Mouse (Mus musculus) lung, postnatal 36 days (tissue): ENCODE measurements at regions not wholly inside any gene's neighbourhood (a gene's known extent, or its start where the extent isn't known, plus 50 kb on each side); places are given as distances from the start of the nearest gene placed in this dataset.
A peak's percentile ranks its signal among the peaks of the same experiment; 100 is the strongest.

Experiments
- DNase-seq: peaks from one replicate; pipeline ENCODE4 v3.0.0; 2022; ENCODE audit warnings: mixed read lengths

DNA sequence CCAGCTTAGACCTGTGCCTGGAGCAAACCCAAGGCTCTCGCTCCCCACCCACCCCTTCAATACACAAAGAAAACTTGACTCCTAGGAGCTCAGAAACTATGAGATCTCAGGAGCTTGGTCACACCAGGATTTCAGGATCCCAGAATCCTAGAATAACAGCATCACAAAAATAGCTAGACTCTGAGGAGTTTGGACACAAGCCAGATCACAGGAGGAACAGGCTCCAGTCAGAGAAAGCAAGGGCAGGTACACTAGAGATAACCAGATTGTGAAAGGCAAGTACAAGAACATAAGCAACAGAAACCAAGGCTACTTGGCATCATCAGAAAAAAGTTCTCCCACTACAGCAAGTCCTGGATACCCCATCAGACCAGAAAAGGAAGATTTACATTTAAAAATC is 221.5 kb downstream of the Epha7 start:
- no peak for DNase-seq

DNA sequence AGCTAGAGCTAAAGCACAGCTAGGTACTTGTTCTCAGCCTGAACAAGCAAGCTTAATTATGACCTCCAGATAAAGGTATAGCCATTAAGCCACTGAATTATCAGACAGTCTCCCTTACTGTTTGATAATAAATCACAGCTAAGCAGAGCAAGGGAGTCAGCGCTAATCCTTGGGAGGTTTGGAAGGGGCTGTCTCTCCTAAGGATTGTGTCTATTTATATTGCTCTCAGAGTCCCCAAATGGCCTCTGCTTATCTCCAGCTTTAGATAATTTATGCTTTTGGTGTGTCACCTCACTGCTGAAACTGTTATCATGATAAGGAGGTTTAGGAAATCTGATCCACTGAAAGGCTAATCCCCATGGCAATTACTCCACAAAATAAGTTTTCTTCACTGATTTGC is 227.1 kb downstream of the Epha7 start:
- no peak for DNase-seq

DNA sequence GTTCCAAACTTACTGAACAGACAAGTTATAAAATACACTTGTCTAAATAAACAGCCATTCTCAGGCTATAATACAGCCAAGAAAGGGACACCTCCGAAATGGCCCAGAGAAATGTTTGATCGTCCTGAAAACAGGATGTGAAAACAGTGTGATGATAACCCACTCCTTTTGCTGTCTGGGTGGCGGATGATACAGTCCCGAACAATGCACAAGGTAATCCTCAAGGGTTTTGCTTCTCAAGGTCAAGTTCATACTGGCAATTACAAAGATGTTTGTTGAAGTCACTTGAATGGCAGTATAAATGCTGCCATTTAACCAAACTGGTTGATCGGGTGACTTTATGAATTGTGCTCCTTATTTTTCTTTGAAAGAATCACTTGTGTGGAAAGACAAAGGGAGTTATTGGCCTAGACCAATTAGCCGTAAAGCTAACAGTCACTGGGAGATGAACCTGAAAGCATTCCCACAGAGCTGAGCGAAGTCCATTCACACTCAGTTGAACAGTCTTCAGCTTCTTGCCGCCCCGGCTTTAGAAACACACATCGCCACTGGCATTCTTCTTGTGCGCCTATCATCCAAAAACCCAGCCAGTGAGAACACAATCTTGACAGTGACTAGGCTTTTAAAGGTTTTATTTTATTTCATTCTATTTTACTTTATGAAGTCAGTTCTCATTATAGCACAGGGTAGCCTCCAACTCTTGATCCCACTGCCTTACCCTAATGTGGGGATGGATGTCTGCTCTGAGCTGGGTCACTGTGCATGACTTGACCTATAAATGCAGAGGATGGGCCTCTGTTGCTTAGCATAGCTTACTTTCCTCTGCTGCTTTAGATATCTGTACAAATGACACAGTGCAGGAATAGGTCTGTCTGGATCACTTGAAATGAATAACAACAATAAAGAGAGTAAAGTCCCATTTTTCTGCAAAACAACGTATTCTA is 256.0 kb downstream of the Epha7 start:
- no peak for DNase-seq

DNA sequence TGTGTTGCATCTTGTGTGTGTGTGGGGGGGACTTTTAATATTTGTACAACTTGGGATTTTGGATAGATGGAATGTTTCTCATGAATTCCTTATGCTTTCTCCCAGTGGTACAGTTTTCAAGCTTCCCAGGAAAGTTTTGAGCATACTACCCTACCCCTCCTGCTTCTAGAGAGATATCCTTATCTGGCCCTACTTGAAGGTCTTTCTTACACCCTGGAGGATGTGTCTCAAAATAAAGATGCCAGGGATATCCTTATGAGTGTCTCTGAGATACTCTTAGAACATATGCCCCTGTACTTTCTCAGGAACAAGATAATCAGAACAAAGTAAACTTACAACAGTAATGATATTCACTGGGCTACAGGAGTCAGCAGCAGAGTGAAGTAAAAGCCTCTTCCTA is 261.3 kb downstream of the Epha7 start:
- no peak for DNase-seq

DNA sequence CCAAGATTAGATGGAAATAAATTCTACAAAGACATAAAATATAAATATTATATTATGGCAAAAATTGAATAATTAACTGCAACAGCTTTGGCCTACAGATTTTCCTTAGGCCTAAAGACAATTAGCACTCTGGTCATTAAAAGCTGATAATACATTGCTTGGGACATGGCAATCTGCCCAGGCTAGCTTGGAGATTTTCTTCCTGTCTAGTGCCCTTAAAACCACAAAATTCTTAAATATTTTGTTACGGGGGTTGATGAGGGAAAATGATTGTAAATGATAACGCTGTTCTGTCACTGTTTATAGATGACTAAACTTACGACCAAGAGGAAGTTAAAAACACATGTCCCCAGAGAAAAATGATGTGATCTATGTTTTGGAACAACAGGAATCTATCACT is 261.9 kb downstream of the Epha7 start:
- no peak for DNase-seq

DNA sequence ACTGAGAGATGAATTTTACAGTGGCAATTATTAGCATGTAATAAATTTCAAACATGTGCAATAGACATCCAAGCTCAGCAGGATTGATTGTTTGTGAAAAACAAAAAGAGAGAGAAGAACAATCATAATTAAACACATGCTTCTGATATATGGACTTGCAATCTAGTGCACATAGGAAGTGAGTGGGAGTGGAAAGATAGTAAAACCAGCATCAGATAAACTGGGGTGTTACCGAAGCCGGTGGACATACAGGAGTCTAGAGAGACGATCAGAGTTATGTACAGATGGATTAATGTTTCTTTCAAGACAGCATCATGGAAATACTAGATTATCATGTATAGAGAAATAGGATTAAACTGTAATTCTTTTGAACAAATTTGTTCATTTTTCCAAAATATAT is 263.8 kb downstream of the Epha7 start:
- no peak for DNase-seq

DNA sequence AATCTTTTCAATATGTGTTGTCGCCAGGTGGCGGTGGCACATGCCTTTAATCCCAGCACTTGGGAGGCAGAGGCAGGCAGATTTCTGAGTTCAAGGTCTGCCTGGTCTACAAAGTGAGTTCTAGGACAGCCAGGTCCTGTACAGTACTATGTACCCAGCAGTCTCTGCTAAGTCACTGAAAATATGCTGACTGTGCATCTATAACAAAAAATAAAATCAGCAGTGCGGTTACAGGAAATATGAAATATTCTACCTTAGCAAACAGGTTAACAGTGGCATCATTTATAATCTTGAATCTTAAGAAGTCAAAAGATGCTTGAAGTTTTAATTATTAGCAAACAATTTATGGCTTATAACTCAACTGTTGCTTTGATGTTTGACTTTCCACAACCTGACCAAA is 265.5 kb downstream of the Epha7 start:
- no peak for DNase-seq

DNA sequence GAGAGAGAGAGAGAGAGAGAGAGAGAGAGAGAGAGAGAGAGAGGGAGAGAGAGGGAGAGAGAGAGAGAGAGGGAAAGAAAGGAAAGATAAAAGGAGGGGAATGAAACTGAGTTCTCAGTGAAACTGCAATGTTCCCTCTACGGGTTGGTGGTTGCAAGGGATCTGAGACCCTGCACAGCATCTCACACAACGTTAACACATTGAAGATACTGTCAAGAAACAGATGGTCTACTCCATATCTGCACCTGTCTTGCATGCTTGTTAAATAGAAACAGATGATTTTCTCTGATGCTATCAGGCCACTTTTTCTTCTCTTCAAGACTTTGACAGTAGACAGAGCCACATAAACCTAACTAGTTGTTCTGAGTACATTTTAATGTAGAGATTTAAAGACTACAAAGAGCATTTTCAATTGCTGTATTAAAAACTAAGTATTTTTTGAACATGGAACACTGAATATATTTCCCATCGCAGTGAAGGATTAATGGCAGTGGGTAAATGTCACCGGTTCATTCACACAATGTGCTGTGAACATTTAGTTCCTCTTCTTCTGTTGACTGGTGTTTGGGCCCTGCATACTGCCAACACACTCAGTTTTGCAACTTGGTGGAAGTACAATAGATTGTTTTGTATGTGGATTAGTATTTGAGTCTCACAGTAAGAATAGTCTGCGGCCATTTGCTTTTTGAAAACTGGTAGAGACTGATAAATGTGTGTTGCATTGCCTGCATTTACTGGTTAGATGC is 270.8 kb downstream of the Epha7 start:
- DNase-seq, result no peak

DNA sequence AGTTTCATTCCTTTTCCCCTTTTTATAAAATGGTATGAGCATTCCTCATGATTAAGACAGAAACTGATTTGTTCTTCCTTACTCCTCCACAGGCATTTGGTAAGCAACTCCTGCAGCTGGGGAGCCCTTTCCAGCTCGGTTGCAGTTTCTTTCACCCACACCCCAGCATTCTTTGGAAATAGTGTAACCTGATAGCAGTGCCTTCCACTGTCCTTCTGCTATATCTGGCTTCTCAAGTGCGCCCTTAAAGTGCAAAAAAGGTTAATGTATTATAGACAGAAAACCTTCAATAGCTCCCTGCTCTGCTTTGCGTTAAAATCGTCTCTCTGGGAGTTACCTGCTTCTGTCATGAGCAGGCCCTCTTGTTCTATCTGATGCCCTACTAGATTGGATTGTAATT is 278.0 kb downstream of the Epha7 start:
- DNase-seq, result no peak

DNA sequence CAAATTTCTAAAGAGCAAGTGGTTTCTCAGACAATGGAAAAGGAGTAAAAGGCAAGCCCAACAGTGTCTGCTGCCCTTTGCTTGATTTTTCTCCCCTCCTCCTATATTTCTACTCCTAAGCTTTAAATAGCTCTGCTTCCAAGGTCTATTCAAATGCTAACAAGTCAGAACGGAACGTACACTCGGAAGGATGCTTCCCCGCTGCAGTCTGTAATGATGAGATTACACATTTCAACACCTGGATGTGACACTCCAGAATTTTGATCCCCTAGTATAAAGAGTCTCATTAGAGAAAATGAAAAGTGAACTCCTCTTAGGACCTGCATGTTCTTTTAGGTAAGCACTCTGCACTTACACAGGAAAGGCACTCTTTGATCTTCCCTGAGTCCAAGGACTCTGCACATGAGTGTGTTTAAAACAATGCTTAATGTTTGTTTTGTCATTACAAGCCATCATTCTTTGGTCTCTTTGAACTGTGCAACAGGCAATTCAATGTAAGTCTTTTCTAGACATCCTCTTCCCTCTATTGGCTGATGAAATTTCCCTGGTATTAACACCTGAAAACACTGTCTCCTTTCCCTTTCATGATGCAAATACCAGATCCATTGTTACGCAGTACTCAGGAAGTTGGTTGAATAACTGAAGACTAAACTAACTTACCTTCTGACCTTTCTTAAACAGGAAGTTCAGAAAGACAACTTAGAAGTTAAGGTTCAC is 278.7 kb downstream of the Epha7 start:
- no peak for DNase-seq

DNA sequence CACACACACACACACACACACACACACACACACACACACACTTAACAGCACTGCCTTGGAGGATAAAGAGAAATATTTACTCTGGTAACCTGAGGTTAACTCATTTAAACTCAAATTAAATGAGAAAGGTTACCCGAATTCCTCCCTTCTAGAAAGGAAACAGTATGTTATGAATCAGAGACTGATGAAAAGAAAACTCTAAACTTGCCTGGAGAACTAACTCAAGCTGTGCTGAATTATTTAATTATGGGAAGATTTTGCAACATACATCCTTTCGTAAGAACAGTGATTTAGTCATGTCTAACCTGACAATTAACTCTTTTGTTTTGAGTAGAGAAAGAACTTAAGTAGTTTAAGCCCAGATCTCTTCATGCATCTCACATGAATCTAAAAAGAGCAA is 289.4 kb downstream of the Epha7 start:
- DNase-seq, result no peak

DNA sequence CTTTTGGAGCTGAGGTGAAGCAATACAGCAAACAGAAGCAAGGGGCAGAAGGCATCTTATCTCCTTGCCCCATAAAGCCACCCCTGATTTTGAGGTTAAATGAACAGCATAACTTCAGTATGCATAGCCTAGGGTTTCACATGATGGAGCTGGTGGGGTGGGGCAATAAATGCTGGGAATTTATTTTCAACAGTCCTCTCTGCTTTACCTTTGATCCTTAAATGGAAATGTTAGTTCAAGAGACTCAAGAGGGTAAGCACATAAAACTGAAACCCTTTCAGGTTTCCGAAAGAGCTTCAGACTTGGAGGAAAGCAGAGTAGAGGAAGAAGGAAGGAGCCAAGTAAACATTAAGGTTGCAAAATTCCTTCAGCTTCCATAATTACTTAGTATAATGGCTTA is 290.5 kb downstream of the Epha7 start:
- DNase-seq, result peak; percentile 34

DNA sequence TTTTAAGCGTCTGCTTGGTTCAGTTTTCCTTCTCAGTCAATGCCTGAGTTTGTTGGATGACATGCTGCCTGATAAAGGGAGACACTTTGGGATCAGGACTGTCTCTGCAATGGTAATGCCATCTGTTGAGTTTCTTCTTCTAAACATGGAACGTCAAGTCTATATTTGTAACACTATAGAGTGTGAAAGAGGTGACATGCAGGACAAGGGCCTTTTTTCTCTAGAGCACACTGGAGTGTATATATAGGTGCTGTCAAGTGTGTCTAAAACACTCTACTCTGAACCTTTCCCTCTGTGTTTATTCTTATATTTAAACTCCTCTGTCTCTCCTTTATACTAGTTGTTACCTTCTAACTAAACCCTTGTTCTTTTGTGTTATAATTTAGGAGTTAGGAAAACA is 299.6 kb downstream of the Epha7 start:
- no peak for DNase-seq

DNA sequence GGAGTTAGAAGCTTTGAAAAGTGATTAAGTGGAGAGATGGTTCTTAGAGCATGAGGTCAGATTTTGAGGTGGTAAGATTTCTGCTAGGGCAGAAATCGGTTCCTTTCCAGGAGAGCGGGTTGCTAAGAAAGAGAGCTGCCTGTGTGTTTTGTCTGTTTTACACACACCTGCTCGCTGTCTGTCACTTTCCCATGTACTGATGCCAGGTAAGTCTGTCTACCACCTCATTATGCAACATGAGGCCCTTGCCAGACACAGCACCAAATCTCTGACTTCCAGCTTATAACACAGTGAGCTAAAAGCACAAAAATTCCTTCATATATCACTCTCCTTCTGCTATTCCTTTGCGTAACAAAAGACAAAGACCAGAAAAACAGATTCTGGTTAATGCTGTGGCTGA is 304.1 kb downstream of the Epha7 start:
- DNase-seq, result no peak

DNA sequence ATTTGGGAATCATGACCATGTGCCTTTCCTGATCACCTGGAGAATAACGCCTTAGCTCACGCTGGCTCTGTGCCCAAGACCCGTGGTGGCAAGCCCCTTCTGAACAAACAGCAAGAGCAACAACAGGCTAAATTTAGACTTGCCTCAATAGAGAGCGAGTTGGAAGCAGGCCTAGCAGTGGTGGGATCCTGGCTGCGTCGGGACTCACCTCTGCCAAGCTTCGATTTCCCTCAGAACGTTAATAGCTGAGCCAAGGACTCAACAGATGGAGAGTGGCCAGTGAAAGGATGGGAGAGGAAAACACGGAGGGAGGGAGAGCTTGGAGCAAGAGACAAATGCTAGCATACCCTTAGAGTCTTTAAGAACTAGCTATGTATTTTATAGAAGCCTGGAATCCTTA is 305.0 kb downstream of the Epha7 start:
- peak; percentile 4 for DNase-seq

DNA sequence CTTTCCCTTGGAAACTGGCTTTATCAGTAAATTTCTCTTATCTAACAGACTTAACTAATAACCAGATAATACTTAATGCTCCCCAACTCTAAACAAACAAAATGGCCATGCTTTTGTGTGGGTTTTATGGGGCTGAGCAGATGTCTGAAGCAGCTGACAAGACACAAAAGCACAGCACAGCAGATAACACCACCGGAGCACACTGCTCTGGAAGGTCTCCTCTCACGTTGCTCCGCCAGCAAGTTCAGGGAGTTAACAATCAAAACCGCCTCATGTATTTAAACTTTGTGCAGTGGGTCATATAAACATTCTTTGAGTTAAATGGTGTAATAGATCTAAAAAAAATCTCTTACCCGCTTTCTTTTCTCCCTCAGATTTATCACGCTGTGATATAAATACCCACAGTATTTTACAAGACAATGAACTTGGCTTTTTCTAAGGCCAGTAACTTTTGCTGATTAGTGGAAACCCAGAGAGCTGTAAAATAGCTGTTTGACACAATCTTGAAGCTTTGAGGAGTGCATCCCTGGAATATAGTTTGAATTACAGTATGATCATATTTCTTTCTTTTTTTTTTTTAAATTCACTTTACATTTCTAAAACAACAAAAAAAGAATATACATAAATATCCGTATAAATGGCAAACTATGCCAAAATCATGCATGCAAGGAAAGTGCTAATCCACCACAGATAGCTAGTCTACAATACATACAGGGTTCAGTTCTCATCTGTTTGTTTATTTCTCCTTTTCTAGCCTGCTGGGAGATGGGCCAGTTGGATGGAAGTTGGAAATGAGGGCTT is 305.9 kb downstream of the Epha7 start:
- DNase-seq, result no peak

DNA sequence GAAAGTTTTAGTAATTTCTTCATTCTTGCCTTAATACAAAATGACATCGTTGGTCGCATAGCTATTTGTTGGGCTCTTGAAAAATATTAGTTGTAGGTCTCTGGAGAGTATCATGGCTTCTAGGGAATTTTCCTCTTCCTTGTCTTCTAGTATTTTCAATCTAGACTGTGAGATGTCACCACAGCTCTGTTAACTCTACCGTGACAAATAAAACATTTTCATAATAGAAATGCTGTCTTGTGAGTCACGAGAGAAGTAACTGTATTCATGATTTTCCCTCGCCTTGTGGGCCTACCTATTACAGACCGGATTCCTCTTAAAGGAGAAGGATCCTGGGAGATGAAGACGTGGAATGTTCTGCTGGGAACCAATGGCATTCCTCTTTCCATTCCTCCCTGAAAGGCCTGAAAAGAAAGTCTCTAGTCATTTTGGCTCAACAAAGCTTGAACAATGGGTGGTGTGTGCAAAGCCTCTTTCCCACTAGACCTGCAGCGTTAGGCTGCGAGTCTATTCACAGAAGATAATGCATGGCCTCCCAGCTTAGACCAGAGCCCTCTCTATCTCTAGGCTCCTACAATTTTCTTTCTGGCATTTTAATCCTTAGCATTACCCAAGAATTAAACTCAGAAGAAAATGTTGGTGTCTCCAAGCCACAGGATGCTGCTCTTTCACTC is 306.7 kb downstream of the Epha7 start:
- DNase-seq, result no peak

DNA sequence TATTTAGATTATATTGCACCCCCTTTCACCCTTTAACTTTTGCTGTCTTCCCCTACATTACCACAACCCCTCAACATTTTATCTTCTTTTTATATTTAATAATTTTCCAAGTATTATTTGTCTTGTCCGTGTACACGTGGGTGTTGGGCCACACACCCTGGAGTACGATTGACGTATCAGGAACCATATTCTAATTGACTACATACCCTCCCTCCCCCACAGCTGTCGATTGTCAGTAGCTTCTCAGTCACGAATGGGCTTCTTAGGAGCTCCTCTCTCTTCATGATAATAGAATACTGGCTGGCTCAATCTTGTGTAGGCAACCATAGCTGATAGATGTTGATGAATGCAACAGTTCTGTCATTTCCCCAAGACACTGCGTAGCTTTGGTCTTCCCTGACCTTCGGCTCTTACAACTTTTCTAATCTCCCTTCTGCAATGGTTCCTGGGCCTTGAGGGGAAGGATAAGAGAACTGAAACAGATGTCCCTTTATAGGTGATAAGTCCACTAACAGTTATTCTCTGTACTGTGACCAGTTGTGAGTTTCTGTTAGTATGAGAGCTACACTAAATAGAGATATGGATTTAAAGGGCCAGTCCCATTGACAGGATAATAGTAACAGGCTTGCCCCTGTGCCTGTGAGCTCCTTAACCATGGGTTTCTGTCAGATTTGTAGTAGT is 310.9 kb downstream of the Epha7 start:
- DNase-seq, result no peak

DNA sequence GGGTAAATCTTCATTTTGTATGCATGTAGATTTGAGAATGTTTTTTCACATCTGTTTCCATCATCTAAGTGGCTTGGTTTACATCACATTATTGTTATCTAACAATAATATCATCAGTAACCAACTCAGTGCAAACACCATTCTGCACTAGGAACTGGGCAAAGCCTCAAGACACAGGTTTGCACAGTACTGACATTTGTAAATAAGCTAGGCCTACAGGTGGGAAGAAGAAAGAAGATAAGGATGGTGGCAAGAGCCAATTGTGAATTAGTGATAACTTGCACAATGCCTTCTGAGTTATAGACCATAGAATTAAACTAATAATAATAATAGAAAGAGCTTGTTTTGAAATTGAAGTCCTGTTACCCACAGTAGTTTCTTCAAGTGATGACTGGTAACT is 317.6 kb downstream of the Epha7 start:
- no peak for DNase-seq

DNA sequence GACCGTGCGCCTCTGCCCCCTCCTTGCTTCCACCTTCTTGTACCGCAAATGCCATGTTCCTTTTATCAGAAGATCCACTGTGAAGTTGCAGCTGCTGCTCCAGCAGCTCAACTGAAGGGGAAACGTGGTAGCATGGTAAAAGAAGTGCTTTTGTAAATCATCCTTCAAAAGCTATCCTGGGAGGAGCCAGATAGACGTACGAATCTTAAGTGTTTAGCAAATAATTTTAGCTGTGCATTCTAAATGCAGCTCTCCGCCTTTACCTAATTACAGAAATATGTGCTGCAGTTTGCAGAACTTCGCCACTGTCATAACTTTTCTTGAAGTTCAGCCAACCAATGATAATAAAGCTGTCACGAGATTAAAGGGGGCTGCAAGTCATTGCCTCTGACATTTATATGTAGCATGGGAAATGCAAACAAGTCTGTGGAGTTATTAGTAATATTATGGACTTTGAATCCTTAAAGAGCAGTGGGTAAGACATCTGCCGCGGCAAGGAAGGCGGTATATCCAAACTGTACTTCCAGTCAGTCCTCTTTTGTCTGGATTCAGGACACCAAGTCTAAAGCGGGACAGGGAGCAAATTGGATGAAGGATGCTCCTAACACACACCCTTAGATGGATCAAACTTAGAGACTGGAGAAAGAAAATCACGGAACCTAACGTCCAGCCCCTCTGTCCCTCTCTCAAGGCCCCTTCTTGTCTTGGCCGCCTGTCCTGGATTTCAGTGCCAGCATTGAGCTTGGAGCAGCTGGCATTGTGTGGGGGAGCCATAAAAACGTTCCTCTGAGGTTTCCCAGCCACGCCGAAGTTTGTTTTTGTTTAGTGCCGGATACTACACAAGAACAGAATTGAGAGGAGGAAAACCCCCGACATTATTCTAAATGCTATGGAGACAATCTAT is 320.7 kb downstream of the Epha7 start:
- DNase-seq, result no peak
